Mouse (Mus musculus) lung, embryonic 15.5 days (tissue): ENCODE measurements at regions not wholly inside any gene's neighbourhood (a gene's known extent, or its start where the extent isn't known, plus 50 kb on each side); places are given as distances from the start of the nearest gene placed in this dataset.

ENCODE experiments used
- ATAC-seq: fragments of 200-750 bp; cut with Nextera tagmentation; 2 replicates; pipeline ENCODE4 v1.8.0; 2017; ENCODE audit warnings: moderate number of reproducible peaks, borderline replicate concordance; ENCODE audit not compliant: low FRiP score, low TSS enrichment; ENCODE audit errors: extremely low read depth
- H3K27ac ChIP-seq: fragments of 300-500 bp; sonication (generic); 2 replicates; pipeline ENCODE4 v1.5.1; 2015; ENCODE audit warnings: moderate library complexity, mild to moderate bottlenecking, inconsistent platforms
- H3K27me3 ChIP-seq: fragments of 300-500 bp; sonication (generic); 2 replicates; pipeline ENCODE4 v1.6.1; 2015; ENCODE audit warnings: inconsistent platforms
- H3K36me3 ChIP-seq: fragments of 300-500 bp; sonication (generic); 2 replicates; pipeline ENCODE4 v1.6.1; 2015; ENCODE audit warnings: inconsistent platforms
- H3K4me1 ChIP-seq: fragments of 300-500 bp; sonication (generic); 2 replicates; pipeline ENCODE4 v1.6.1; 2015; ENCODE audit warnings: inconsistent platforms
- H3K4me2 ChIP-seq: fragments of 300-500 bp; sonication (generic); 2 replicates; pipeline ENCODE4 v1.6.1; 2015; ENCODE audit warnings: inconsistent platforms, mild to moderate bottlenecking, moderate library complexity
- H3K4me3 ChIP-seq: fragments of 300-500 bp; sonication (generic); 2 replicates; pipeline ENCODE4 v1.5.1; 2015; ENCODE audit warnings: mild to moderate bottlenecking, inconsistent platforms
- H3K9ac ChIP-seq: fragments of 300-500 bp; sonication (generic); 2 replicates; pipeline ENCODE4 v1.6.1; 2015; ENCODE audit warnings: inconsistent platforms
- H3K9me3 ChIP-seq: fragments of 300-500 bp; sonication (generic); 2 replicates; pipeline ENCODE4 v1.6.1; 2016; ENCODE audit warnings: inconsistent platforms
- WGBS: fragments of 180-500 bp; shearing (Covaris S2); methylation state at CpG from one replicate; pipeline ENCODE4 v1.1.7; 2015; 5-methylcytosine and 5-hydroxymethylcytosine counted together

- no peak overlapping the region for H3K27ac ChIP-seq
- H3K4me2 ChIP-seq, result no peak overlapping the region
- no peak overlapping the region for H3K4me3 ChIP-seq
- H3K27me3 ChIP-seq, result no peaks in the 10 kb centered on the region
- H3K9me3 ChIP-seq, result no peaks in the 10 kb centered on the region
- 64% methylated on average over 6 of the region's 6 CpGs for WGBS
- no peak overlapping the region for H3K9ac ChIP-seq
- 0 out of 2 replicates have a peak, but pooled peaks cover 5% of the 10 kb centered on the region for H3K4me1 ChIP-seq
- ATAC-seq, result no peak
- H3K36me3 ChIP-seq, result no peaks in the 10 kb centered on the region
Measured at GRCm38 (mm10) chr14:76188105-76188645, 77.5 kb downstream of the Nufip1 start.

- H3K27ac ChIP-seq, result no peak overlapping the region
- no peak overlapping the region for H3K4me3 ChIP-seq
- no peak overlapping the region for H3K9ac ChIP-seq
- H3K9me3 ChIP-seq, result no peaks in the 10 kb centered on the region
- ATAC-seq, result no peak
- 52% methylated on average over 10 of the region's 10 CpGs for WGBS
- 0 out of 2 replicates have a peak, but pooled peaks cover 4% of the 10 kb centered on the region for H3K4me1 ChIP-seq
- H3K36me3 ChIP-seq, result no peaks in the 10 kb centered on the region
- H3K27me3 ChIP-seq, result no peaks in the 10 kb centered on the region
- H3K4me2 ChIP-seq, result no peak overlapping the region
Measured at GRCm38 (mm10) chr14:76195324-76195723, 84.6 kb downstream of the Nufip1 start.

- 0 out of 2 replicates have a peak, but pooled peaks cover 4% of the 10 kb centered on the region for H3K4me1 ChIP-seq
- no peaks in the 10 kb centered on the region for H3K27me3 ChIP-seq
- no peak for ATAC-seq
- H3K9ac ChIP-seq, result no peak overlapping the region
- WGBS, result 47% methylated on average over 2 of the region's 2 CpGs
- no peak overlapping the region for H3K4me2 ChIP-seq
- H3K9me3 ChIP-seq, result no peaks in the 10 kb centered on the region
- no peak overlapping the region for H3K27ac ChIP-seq
- H3K36me3 ChIP-seq, result no peaks in the 10 kb centered on the region
- no peak overlapping the region for H3K4me3 ChIP-seq
Measured at GRCm38 (mm10) chr14:76197357-76197756, 86.7 kb downstream of the Nufip1 start.

- no peak overlapping the region for H3K4me3 ChIP-seq
- H3K36me3 ChIP-seq, result no peaks in the 10 kb centered on the region
- 0 out of 2 replicates have a peak, but pooled peaks cover 4% of the 10 kb centered on the region for H3K4me1 ChIP-seq
- no peaks in the 10 kb centered on the region for H3K9me3 ChIP-seq
- no peak overlapping the region for H3K4me2 ChIP-seq
- H3K27ac ChIP-seq, result no peak overlapping the region
- no peaks in the 10 kb centered on the region for H3K27me3 ChIP-seq
- no peak overlapping the region for H3K9ac ChIP-seq
- ATAC-seq, result no peak
- 40% methylated on average over 5 of the region's 5 CpGs for WGBS
Measured at GRCm38 (mm10) chr14:76198406-76198805, 87.7 kb downstream of the Nufip1 start.

- H3K36me3 ChIP-seq, result no peaks in the 10 kb centered on the region
- H3K4me2 ChIP-seq, result no peak overlapping the region
- no peak overlapping the region for H3K4me3 ChIP-seq
- ATAC-seq, result no peak
- no peak overlapping the region for H3K27ac ChIP-seq
- H3K27me3 ChIP-seq, result no peaks in the 10 kb centered on the region
- no peaks in the 10 kb centered on the region for H3K4me1 ChIP-seq
- no peak overlapping the region for H3K9ac ChIP-seq
- WGBS, result 89% methylated on average over 4 of the region's 4 CpGs
- H3K9me3 ChIP-seq, result no peaks in the 10 kb centered on the region
Measured at GRCm38 (mm10) chr14:76202595-76202994, 91.9 kb downstream of the Nufip1 start.

- no peak for ATAC-seq
- Histone ChIP-seq H3K4me3 (no peak overlapping the region), H3K4me2 (no peak overlapping the region), H3K9me3 (no peaks in the 10 kb centered on the region), H3K36me3 (no peaks in the 10 kb centered on the region), H3K4me1 (no peaks in the 10 kb centered on the region), H3K9ac (no peak overlapping the region), H3K27ac (no peak overlapping the region), H3K27me3 (no peaks in the 10 kb centered on the region)
- 64% methylated on average over 1 of the region's 1 CpGs for WGBS
Measured at GRCm38 (mm10) chr14:76203135-76203534, 92.4 kb downstream of the Nufip1 start.

GRCm38 (mm10) chr14:76216446-76217177 is 105.9 kb downstream of the Nufip1 start:
- Histone ChIP-seq H3K4me2 (no peak overlapping the region), H3K27me3 (no peaks in the 10 kb centered on the region), H3K9ac (no peak overlapping the region), H3K36me3 (no peaks in the 10 kb centered on the region), H3K9me3 (0 out of 2 replicates have a peak, but pooled peaks cover 5% of the 10 kb centered on the region), H3K27ac (no peak overlapping the region), H3K4me1 (no peaks in the 10 kb centered on the region), H3K4me3 (no peak overlapping the region)
- WGBS, result 57% methylated on average over 12 of the region's 12 CpGs
- ATAC-seq, result no peak

- Histone ChIP-seq H3K36me3 (no peaks in the 10 kb centered on the region), H3K4me2 (no peak overlapping the region), H3K4me1 (0 out of 2 replicates have a peak, but pooled peaks cover 4% of the 10 kb centered on the region), H3K27ac (no peak overlapping the region), H3K27me3 (no peaks in the 10 kb centered on the region), H3K9me3 (0 out of 2 replicates have a peak, but pooled peaks cover 5% of the 10 kb centered on the region), H3K4me3 (no peak overlapping the region), H3K9ac (no peak overlapping the region)
- WGBS, result 68% methylated on average over 9 of the region's 9 CpGs
- ATAC-seq, result no peak; the same call in 1 of the 2 replicates
Measured at GRCm38 (mm10) chr14:76217178-76217500, 106.4 kb downstream of the Nufip1 start.

- H3K4me1 ChIP-seq, result peaks cover 10% of the 10 kb centered on the region
- no peak overlapping the region for H3K27ac ChIP-seq
- no peaks in the 10 kb centered on the region for H3K36me3 ChIP-seq
- 69% methylated on average over 8 of the region's 8 CpGs for WGBS
- ATAC-seq, result no peak
- no peak overlapping the region for H3K4me3 ChIP-seq
- H3K27me3 ChIP-seq, result no peaks in the 10 kb centered on the region
- H3K9me3 ChIP-seq, result 0 out of 2 replicates have a peak, but pooled peaks cover 5% of the 10 kb centered on the region
- peak overlapping the region; percentile 21; the same call in 1 of the 2 replicates for H3K4me2 ChIP-seq
- no peak overlapping the region for H3K9ac ChIP-seq
Measured at GRCm38 (mm10) chr14:76217571-76218256, 107.0 kb downstream of the Nufip1 start.

GRCm38 (mm10) chr14:76220952-76221351 is 110.3 kb downstream of the Nufip1 start:
- Histone ChIP-seq H3K36me3 (no peaks in the 10 kb centered on the region), H3K27me3 (no peaks in the 10 kb centered on the region), H3K4me3 (no peak overlapping the region), H3K4me2 (no peak overlapping the region), H3K9me3 (0 out of 2 replicates have a peak, but pooled peaks cover 5% of the 10 kb centered on the region), H3K9ac (no peak overlapping the region), H3K4me1 (peaks cover 19% of the 10 kb centered on the region), H3K27ac (no peak overlapping the region)
- no peak for ATAC-seq
- 79% methylated on average over 5 of the region's 5 CpGs for WGBS

- 0 out of 2 replicates have a peak, but pooled peaks cover 5% of the 10 kb centered on the region for H3K9me3 ChIP-seq
- no peak overlapping the region for H3K9ac ChIP-seq
- no peak overlapping the region for H3K27ac ChIP-seq
- H3K4me3 ChIP-seq, result no peak overlapping the region
- WGBS, result 55% methylated on average over 10 of the region's 10 CpGs
- H3K4me1 ChIP-seq, result peaks cover 19% of the 10 kb centered on the region
- H3K36me3 ChIP-seq, result no peaks in the 10 kb centered on the region
- no peak overlapping the region for H3K4me2 ChIP-seq
- H3K27me3 ChIP-seq, result no peaks in the 10 kb centered on the region
- ATAC-seq, result no peak
Measured at GRCm38 (mm10) chr14:76221617-76222319, 111.1 kb downstream of the Nufip1 start.
